Mouse (Mus musculus) bone marrow macrophage, adult 2 months (primary cell): ENCODE results near the gene Rbp4. TPM values are rescaled to one million over a fixed set of nuclear protein-coding genes. Genes with fewer than 3 reads are reported as not detected.

Source experiments
- H3K27ac ChIP-seq: 2 replicates; pipeline ENCODE4 v1.5.1; 2012; ENCODE audit warnings: low read depth, low read length; ENCODE audit not compliant: insufficient read depth
- H3K4me1 ChIP-seq: 2 replicates; pipeline ENCODE4 v1.6.1; 2012; ENCODE audit warnings: low read length; ENCODE audit not compliant: control insufficient read depth, insufficient read depth
- H3K4me3 ChIP-seq: 2 replicates; pipeline ENCODE4 v1.5.1; 2012; ENCODE audit warnings: mild to moderate bottlenecking, low read length, moderate library complexity; ENCODE audit not compliant: insufficient read depth
- CTCF ChIP-seq: IDR thresholded peaks from 2 replicates; pipeline ENCODE4 v1.5.1; 2012; ENCODE audit warnings: low read depth, mild to moderate bottlenecking, low read length, moderate library complexity
- POLR2A ChIP-seq: IDR thresholded peaks from 2 replicates; pipeline ENCODE4 v1.6.1; 2012; ENCODE audit warnings: mild to moderate bottlenecking, low read depth, low read length, borderline replicate concordance
- polyA plus RNA-seq: library from polyadenylated mRNA; stranded (reverse); fragments of >200 nt; gene quantifications from 2 replicates; pipeline ENCODE4 v1.2.4, GENCODE M21; 2012; ENCODE audit not compliant: missing spikeins, insufficient read depth, insufficient read length

Rbp4 gene
- polyA plus RNA-seq, 1 experiment = not detected

DNA sequence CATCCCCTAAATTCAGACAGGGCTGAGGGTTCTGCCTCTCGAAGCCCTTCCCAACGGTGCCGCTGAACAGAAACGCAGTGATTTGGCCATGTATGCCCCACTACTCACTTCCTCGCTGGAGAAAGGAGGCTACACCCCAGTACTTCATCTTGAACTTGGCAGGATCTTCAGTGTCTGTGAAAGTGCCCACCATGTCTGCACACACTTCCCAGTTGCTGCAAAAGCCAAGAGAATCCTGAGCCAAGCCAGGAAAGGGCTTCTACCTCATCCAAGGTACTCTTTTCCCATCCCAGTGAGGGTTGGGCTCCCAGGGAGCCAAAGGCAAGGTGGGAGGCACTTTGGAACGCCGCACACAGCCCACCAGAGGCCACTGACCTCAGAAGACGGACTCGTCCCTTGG is 1.2 kb downstream of the Rbp4 start:
- Histone ChIP-seq H3K4me1 (no peaks in the 10 kb centered on the region), H3K27ac (no peak overlapping the region), H3K4me3 (0 out of 2 replicates have a peak overlapping the region, but pooled peaks have one; percentile 10)
- TF ChIP-seq CTCF = no peak
- no peak for TF ChIP-seq POLR2A

DNA sequence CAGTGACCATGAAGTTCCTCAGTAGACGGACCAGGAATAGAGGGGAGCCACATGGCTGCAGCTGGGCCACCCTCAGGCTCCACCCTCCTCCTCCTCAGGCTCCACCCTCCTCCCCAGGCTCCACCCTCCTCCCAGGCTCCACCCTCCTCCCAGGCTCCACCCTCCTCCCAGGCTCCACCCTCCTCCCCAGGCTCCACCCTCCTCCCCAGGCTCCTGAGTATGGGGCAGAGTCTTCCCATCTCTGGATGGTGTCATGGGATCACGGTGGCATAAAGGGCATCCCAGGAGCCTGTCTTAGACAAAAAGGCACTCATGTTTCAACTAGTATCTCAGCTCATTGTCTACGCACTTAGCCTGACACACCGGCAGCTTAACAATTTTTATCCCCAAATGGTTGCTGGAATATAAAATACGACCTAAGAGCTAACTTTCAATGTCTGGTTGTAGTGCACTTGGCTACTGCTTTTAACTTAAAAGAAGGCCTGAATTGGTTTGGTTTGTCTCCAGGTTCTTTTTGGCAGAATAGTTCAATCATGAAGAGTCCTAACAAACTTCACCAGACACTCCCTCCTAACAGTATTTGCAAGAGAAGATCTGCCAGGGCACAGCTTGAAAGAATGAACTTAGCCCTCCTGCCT is 4.8 kb downstream of the Rbp4 start:
- H3K27ac ChIP-seq = no peak overlapping the region
- no peaks in the 10 kb centered on the region for H3K4me1 ChIP-seq
- H3K4me3 ChIP-seq = no peak overlapping the region
- no peak for TF ChIP-seq POLR2A
- no peak for TF ChIP-seq CTCF

DNA sequence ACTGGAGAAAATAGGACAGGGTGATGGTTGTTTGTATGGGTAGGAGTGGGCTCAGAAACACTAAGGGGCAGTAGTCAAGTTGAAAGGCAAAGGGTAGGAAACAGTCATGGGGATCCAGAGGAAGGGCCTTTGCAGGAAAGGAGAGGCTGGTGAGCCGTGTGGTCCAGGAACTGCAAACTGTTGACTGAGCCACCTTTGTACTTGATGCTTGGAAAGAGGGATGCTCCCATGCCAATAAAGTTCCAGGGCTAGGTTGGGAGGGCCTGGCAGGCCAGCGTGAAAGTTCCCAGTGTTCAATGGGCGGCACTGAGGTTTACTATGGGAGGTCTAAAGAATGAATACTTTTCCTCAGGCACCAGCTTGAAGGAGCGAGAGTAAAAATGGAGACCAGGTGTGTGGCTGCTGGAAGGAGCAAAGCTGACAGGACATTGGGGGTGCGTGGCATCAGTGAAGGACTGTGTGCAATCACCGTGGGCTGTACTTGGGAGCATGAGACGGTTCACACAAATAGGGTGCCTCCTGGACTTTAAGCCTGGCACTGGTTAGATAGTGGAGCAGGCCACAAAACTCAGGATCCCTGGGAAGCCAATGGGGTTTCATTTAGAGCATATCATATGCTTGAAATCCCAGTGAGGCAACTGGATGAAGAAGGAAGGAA is 10.1 kb downstream of the Rbp4 start:
- Histone ChIP-seq H3K4me1 (peaks cover 5% of the 10 kb centered on the region), H3K27ac (no peak overlapping the region), H3K4me3 (no peak overlapping the region)
- no peak for TF ChIP-seq CTCF
- no peak for TF ChIP-seq POLR2A

DNA sequence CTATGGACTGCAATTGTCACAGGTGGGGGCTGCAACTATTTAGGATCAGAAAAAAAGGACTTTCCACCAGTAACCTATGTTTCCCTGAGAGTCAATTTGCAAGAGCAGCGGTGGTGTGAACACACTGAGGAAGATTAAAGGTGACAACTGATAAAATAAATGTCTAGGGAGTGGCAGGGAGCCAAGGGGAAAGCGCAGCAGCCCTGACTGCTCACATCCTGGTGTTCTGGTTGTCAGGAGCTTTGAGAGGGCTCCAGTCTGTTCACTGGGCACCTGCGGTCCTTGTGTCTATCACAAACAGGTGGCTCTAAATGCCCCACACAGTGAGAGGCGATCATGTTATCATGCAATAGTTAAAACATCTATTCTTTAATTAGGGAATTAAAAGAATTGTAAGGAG is 12.5 kb downstream of the Rbp4 start:
- H3K4me3 ChIP-seq = no peak overlapping the region
- H3K4me1 ChIP-seq = peaks cover 10% of the 10 kb centered on the region
- no peak overlapping the region for H3K27ac ChIP-seq
- TF ChIP-seq CTCF = no peak
- no peak for TF ChIP-seq POLR2A

DNA sequence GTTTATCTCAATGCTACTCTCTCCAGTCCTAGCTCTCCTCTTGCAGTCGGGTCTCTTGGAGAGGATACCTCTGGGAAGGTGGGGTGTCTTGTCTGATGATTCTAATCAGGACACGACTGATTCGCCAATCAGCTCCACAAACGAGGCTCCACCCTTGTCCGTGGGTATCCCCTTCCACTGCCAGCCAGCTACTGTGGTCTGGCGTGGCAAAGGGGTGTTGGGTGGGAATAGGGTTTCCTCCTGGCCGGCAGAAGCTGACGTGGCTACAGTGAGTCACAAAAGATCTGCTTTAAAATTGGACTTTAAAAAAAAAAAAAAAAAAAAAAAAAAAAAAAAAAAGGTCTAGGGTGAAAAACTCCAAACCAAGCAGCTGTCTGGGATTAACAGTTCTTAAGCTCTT is 14.0 kb downstream of the Rbp4 start:
- no peak overlapping the region for H3K4me3 ChIP-seq
- no peak overlapping the region for H3K27ac ChIP-seq
- peaks cover 10% of the 10 kb centered on the region for H3K4me1 ChIP-seq
- TF ChIP-seq POLR2A = no peak
- no peak for TF ChIP-seq CTCF

DNA sequence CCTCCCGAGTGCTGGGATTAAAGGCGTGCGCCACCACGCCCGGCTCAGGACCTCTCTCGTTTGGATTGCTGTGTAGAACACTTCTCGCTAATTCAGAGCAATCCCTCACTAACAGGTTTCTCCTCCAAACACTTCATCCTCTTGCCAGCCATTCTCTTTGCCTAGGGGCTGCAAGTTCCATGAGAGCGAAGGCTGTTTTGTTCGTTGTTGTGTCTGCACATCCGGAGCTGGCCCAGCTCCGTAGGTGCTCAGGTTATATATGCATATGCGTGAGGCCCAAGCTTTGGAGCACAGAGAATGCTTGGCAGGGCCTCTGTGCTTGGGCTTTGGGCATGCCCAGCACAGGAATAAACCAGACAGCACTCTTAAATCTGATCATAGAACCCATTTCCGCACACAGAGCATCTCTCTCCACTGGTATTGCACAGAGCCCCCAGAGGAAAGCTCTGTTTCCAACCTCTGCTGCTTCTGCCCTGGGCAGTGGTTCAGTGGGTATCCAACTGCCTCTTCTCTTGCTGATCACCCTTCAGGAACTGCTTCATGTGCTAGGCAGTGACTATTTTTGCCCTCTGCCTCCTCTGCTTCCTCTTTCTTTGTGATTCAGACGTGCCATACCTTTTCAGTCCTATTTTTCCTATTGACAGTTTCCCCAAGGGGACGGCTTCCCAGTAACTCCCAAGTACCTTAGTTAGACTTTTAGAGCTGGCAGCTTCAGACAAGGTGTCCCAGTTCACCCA is 15.4 kb downstream of the Rbp4 start:
- TF ChIP-seq CTCF (no peak), POLR2A (no peak)
- Histone ChIP-seq H3K4me3 (no peak overlapping the region), H3K4me1 (peaks cover 10% of the 10 kb centered on the region), H3K27ac (no peak overlapping the region)

DNA sequence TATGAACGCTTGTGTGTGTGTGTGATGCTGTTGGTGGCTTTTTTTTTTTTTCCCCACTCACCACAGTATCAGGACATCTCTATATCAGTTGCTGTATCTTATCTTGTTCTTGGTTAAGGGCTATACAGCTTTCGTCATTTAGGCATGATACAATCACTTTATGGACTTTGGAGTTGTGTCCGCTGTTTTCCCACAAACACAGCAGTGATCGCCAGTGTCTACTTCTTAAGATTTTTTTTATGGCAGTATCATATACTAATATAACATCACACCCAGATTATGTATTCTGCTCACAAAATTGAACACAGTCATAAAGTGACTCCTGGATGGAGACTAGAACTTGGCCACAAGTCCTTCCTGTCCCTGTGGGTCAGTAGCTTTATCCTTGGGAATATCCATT is 17.2 kb downstream of the Rbp4 start:
- TF ChIP-seq POLR2A = no peak
- no peak for TF ChIP-seq CTCF
- peaks cover 10% of the 10 kb centered on the region for H3K4me1 ChIP-seq
- H3K4me3 ChIP-seq = no peak overlapping the region
- no peak overlapping the region for H3K27ac ChIP-seq

DNA sequence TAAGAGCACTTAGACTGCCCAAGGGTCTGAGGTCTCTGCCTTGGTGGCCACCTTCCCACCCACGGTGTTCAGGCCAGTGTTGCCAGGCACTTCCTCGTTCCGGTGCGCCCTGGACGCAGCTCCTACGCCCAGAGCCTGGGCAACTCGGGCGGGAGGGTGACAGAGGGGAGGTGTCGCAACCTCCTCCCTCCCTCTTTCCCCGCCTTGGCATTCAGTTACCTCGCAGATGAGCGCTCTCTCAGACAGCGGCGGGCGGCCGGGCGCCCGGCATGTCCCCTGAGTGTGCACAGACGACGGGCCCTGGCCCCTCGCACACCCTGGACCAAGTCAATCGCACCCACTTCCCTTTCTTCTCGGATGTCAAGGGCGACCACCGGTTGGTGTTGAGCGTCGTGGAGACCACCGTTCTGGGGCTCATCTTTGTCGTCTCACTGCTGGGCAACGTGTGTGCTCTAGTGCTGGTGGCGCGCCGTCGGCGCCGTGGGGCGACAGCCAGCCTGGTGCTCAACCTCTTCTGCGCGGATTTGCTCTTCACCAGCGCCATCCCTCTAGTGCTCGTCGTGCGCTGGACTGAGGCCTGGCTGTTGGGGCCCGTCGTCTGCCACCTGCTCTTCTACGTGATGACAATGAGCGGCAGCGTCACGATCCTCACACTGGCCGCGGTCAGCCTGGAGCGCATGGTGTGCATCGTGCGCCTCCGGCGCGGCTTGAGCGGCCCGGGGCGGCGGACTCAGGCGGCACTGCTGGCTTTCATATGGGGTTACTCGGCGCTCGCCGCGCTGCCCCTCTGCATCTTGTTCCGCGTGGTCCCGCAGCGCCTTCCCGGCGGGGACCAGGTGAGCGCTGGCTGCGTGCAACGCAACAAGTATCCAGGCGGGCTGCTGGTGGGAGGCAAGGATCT is 28.0 kb downstream of the Rbp4 start, which contains the start of gene Ffar4:
Gene Ffar4, plus strand, starts transcription at position 214 of the 901 bp plus-strand sequence.
- H3K4me3 ChIP-seq = peak within 1 kb of the TSS; percentile 50
- TF ChIP-seq POLR2A (no peak), CTCF (no peak)
- H3K4me1 ChIP-seq = peaks cover 7% of the 10 kb centered on the region
- H3K27ac ChIP-seq = no peak within 1 kb of the TSS

DNA sequence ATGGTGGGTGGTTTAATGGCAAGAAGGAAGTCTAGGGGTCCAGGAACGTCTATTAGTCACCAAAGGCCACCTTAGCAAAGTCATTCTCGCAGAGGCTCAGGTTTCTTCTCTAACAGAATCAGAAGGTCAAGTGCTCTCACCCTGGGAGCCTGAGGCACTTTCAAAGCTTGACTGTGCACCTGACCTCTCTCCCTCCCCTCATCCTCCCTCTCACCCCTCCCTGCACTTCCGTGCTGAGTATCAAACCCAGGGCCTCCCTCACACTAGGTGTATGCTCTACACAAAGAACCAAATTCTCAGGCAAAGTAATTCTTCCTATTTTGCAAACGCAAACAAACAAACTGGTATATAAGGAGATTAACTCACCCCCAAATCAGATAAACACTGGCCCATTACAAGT is 28.9 kb downstream of the Rbp4 start:
- Histone ChIP-seq H3K4me3 (no peak overlapping the region), H3K4me1 (peaks cover 11% of the 10 kb centered on the region), H3K27ac (no peak overlapping the region)
- TF ChIP-seq CTCF = no peak
- TF ChIP-seq POLR2A = no peak
